Mouse (Mus musculus) neural tube, embryonic 12.5 days (tissue): Measurements from ENCODE around the gene Trio. TPM values are rescaled to one million over a fixed set of nuclear protein-coding genes. Genes with fewer than 3 reads are reported as not detected.

Experiments used
- ATAC-seq: fragments of 200-750 bp; cut with Nextera tagmentation; 2 replicates; pipeline ENCODE4 v1.8.0; 2017; ENCODE audit warnings: low read depth, mild to moderate bottlenecking, moderate TSS enrichment, moderate library complexity; ENCODE audit not compliant: low FRiP score
- H3K27ac ChIP-seq: fragments of 300-500 bp; sonication (generic); 2 replicates; pipeline ENCODE4 v1.5.1; 2016
- H3K27me3 ChIP-seq: fragments of 300-500 bp; sonication (generic); replicated peaks from 2 replicates; pipeline ENCODE4 v1.6.1; 2016; ENCODE audit warnings: mild to moderate bottlenecking
- H3K36me3 ChIP-seq: fragments of 300-500 bp; sonication (generic); 2 replicates; pipeline ENCODE4 v1.6.1; 2016; ENCODE audit warnings: mild to moderate bottlenecking
- H3K4me1 ChIP-seq: fragments of 300-500 bp; sonication (generic); 2 replicates; pipeline ENCODE4 v1.6.1; 2016
- H3K4me2 ChIP-seq: fragments of 300-500 bp; sonication (generic); replicated peaks from 2 replicates; pipeline ENCODE4 v1.6.1; 2016; ENCODE audit warnings: mild to moderate bottlenecking
- H3K4me3 ChIP-seq: fragments of 300-500 bp; sonication (generic); 2 replicates; pipeline ENCODE4 v1.5.1; 2016
- H3K9ac ChIP-seq: fragments of 300-500 bp; sonication (generic); 2 replicates; pipeline ENCODE4 v1.6.1; 2016; ENCODE audit warnings: mild to moderate bottlenecking
- H3K9me3 ChIP-seq: fragments of 300-500 bp; sonication (generic); 2 replicates; pipeline ENCODE4 v1.6.1; 2016; ENCODE audit warnings: mild to moderate bottlenecking
- WGBS: fragments of 180-500 bp; shearing (Covaris S2); methylation state at CpG from one replicate; pipeline ENCODE4 v1.1.7; 2016; 5-methylcytosine and 5-hydroxymethylcytosine counted together
- polyA plus RNA-seq: library from polyadenylated mRNA; unstranded; fragments of >200 nt; fragmentation: Nextera tagmentation; extraction: Ambion mirVana; gene quantifications from 2 replicates; pipeline ENCODE4 v1.2.1, GENCODE M21; 2016

Trio gene
- polyA plus RNA-seq, 1 experiment from 2014 or later: 38.1 TPM

- Histone ChIP-seq H3K4me2 (no peak overlapping the region), H3K27me3 (no peaks in the 10 kb centered on the region), H3K4me1 (peaks cover 50% of the 10 kb centered on the region), H3K27ac (no peak overlapping the region), H3K9ac (no peak overlapping the region), H3K9me3 (no peaks in the 10 kb centered on the region), H3K4me3 (no peak overlapping the region), H3K36me3 (no peaks in the 10 kb centered on the region; the same call in 1 of the 2 replicates)
- WGBS: 56% methylated on average over 11 of the region's 11 CpGs
- no peak for ATAC-seq
Measured at GRCm38 (mm10) chr15:27955614-27956013, 70.0 kb downstream of the Trio start.

GRCm38 (mm10) chr15:27954356-27954755, 71.3 kb downstream of the Trio start:
- H3K27me3 ChIP-seq: no peaks in the 10 kb centered on the region
- H3K9me3 ChIP-seq: no peaks in the 10 kb centered on the region
- no peak overlapping the region for H3K9ac ChIP-seq
- H3K4me2 ChIP-seq: no peak overlapping the region
- H3K4me3 ChIP-seq: no peak overlapping the region
- H3K36me3 ChIP-seq: no peaks in the 10 kb centered on the region; the same call in 1 of the 2 replicates
- H3K27ac ChIP-seq: no peak overlapping the region
- no peak for ATAC-seq
- H3K4me1 ChIP-seq: peaks cover 38% of the 10 kb centered on the region
- WGBS: 88% methylated on average over 5 of the region's 5 CpGs

- H3K9me3 ChIP-seq: no peaks in the 10 kb centered on the region
- no peak for ATAC-seq
- H3K4me2 ChIP-seq: no peak overlapping the region
- H3K4me3 ChIP-seq: no peak overlapping the region
- no peak overlapping the region for H3K9ac ChIP-seq
- H3K27me3 ChIP-seq: no peaks in the 10 kb centered on the region
- no peak overlapping the region for H3K27ac ChIP-seq
- peaks cover 35% of the 10 kb centered on the region for H3K4me1 ChIP-seq
- no peaks in the 10 kb centered on the region; the same call in 1 of the 2 replicates for H3K36me3 ChIP-seq
- 77% methylated on average over 3 of the region's 3 CpGs for WGBS
Measured at GRCm38 (mm10) chr15:27953570-27953969, 72.1 kb downstream of the Trio start.

- no peaks in the 10 kb centered on the region for H3K9me3 ChIP-seq
- no peak overlapping the region for H3K9ac ChIP-seq
- H3K4me3 ChIP-seq: no peak overlapping the region
- no peak for ATAC-seq
- H3K36me3 ChIP-seq: no peaks in the 10 kb centered on the region
- no peaks in the 10 kb centered on the region for H3K27me3 ChIP-seq
- peaks cover 21% of the 10 kb centered on the region for H3K4me1 ChIP-seq
- no peak overlapping the region for H3K4me2 ChIP-seq
- no peak overlapping the region for H3K27ac ChIP-seq
- WGBS: 93% methylated on average over 7 of the region's 7 CpGs
Measured at GRCm38 (mm10) chr15:27951195-27951594, 74.5 kb downstream of the Trio start.

- Histone ChIP-seq H3K9me3 (no peaks in the 10 kb centered on the region), H3K4me2 (no peak overlapping the region), H3K9ac (no peak overlapping the region), H3K36me3 (no peaks in the 10 kb centered on the region), H3K4me3 (no peak overlapping the region), H3K4me1 (peaks cover 18% of the 10 kb centered on the region), H3K27me3 (no peaks in the 10 kb centered on the region), H3K27ac (no peak overlapping the region)
- 92% methylated on average over 9 of the region's 9 CpGs for WGBS
- no peak for ATAC-seq
Measured at GRCm38 (mm10) chr15:27949196-27949595, 76.5 kb downstream of the Trio start.

- H3K36me3 ChIP-seq: no peaks in the 10 kb centered on the region
- no peak overlapping the region for H3K4me3 ChIP-seq
- peaks cover 22% of the 10 kb centered on the region for H3K4me1 ChIP-seq
- H3K9me3 ChIP-seq: no peaks in the 10 kb centered on the region
- no peak overlapping the region for H3K4me2 ChIP-seq
- ATAC-seq: no peak
- H3K27me3 ChIP-seq: no peaks in the 10 kb centered on the region
- WGBS: 93% methylated on average over 3 of the region's 3 CpGs
- no peak overlapping the region for H3K9ac ChIP-seq
- H3K27ac ChIP-seq: no peak overlapping the region
Measured at GRCm38 (mm10) chr15:27947880-27948279, 77.8 kb downstream of the Trio start.

- H3K36me3 ChIP-seq: no peaks in the 10 kb centered on the region
- H3K9me3 ChIP-seq: no peaks in the 10 kb centered on the region
- ATAC-seq: no peak
- H3K9ac ChIP-seq: no peak overlapping the region
- no peak overlapping the region for H3K27ac ChIP-seq
- peaks cover 39% of the 10 kb centered on the region for H3K4me1 ChIP-seq
- H3K27me3 ChIP-seq: no peaks in the 10 kb centered on the region
- H3K4me2 ChIP-seq: no peak overlapping the region
- WGBS: 81% methylated on average over 9 of the region's 9 CpGs
- no peak overlapping the region for H3K4me3 ChIP-seq
Measured at GRCm38 (mm10) chr15:27945570-27945969, 80.1 kb downstream of the Trio start.

GRCm38 (mm10) chr15:27944898-27945297, 80.8 kb downstream of the Trio start:
- Histone ChIP-seq H3K4me3 (no peak overlapping the region), H3K4me2 (no peak overlapping the region), H3K27me3 (no peaks in the 10 kb centered on the region), H3K9ac (no peak overlapping the region), H3K36me3 (no peaks in the 10 kb centered on the region), H3K27ac (no peak overlapping the region), H3K4me1 (peaks cover 40% of the 10 kb centered on the region), H3K9me3 (no peaks in the 10 kb centered on the region)
- WGBS: 90% methylated on average over 11 of the region's 11 CpGs
- ATAC-seq: no peak

GRCm38 (mm10) chr15:27943486-27944195, 82.0 kb downstream of the Trio start:
- peaks cover 47% of the 10 kb centered on the region for H3K4me1 ChIP-seq
- H3K27me3 ChIP-seq: no peaks in the 10 kb centered on the region
- WGBS: 42% methylated on average over 18 of the region's 18 CpGs
- no peak overlapping the region for H3K27ac ChIP-seq
- no peak overlapping the region for H3K4me3 ChIP-seq
- no peaks in the 10 kb centered on the region for H3K9me3 ChIP-seq
- H3K4me2 ChIP-seq: no peak overlapping the region
- no peak overlapping the region for H3K9ac ChIP-seq
- H3K36me3 ChIP-seq: no peaks in the 10 kb centered on the region
- peak; percentile 49 for ATAC-seq

- peaks cover 61% of the 10 kb centered on the region for H3K4me1 ChIP-seq
- H3K36me3 ChIP-seq: no peaks in the 10 kb centered on the region
- no peak overlapping the region for H3K27ac ChIP-seq
- no peaks in the 10 kb centered on the region for H3K27me3 ChIP-seq
- no peaks in the 10 kb centered on the region for H3K9me3 ChIP-seq
- H3K9ac ChIP-seq: no peak overlapping the region
- no peak for ATAC-seq
- no peak overlapping the region for H3K4me3 ChIP-seq
- H3K4me2 ChIP-seq: no peak overlapping the region
- 82% methylated on average over 11 of the region's 11 CpGs for WGBS
Measured at GRCm38 (mm10) chr15:27942148-27942847, 83.3 kb downstream of the Trio start.

- no peaks in the 10 kb centered on the region for H3K36me3 ChIP-seq
- H3K9me3 ChIP-seq: no peaks in the 10 kb centered on the region
- no peak overlapping the region for H3K9ac ChIP-seq
- ATAC-seq: no peak
- H3K4me1 ChIP-seq: peaks cover 69% of the 10 kb centered on the region
- no peak overlapping the region for H3K27ac ChIP-seq
- H3K4me2 ChIP-seq: no peak overlapping the region
- H3K4me3 ChIP-seq: no peak overlapping the region
- H3K27me3 ChIP-seq: no peaks in the 10 kb centered on the region
- WGBS: 74% methylated on average over 8 of the region's 8 CpGs
Measured at GRCm38 (mm10) chr15:27941441-27941840, 84.2 kb downstream of the Trio start.

- H3K4me3 ChIP-seq: no peak overlapping the region
- H3K27ac ChIP-seq: no peak overlapping the region
- H3K4me2 ChIP-seq: no peak overlapping the region
- H3K27me3 ChIP-seq: no peaks in the 10 kb centered on the region
- H3K36me3 ChIP-seq: no peaks in the 10 kb centered on the region
- H3K9me3 ChIP-seq: no peaks in the 10 kb centered on the region
- H3K9ac ChIP-seq: no peak overlapping the region
- ATAC-seq: no peak
- peaks cover 73% of the 10 kb centered on the region for H3K4me1 ChIP-seq
- 73% methylated on average over 8 of the region's 8 CpGs for WGBS
Measured at GRCm38 (mm10) chr15:27941020-27941419, 84.6 kb downstream of the Trio start.

GRCm38 (mm10) chr15:27940032-27940431, 85.6 kb downstream of the Trio start:
- Histone ChIP-seq H3K9me3 (no peaks in the 10 kb centered on the region), H3K4me2 (no peak overlapping the region), H3K9ac (no peak overlapping the region), H3K27ac (no peak overlapping the region), H3K27me3 (no peaks in the 10 kb centered on the region), H3K36me3 (no peaks in the 10 kb centered on the region), H3K4me3 (no peak overlapping the region), H3K4me1 (peaks cover 75% of the 10 kb centered on the region)
- 84% methylated on average over 4 of the region's 4 CpGs for WGBS
- ATAC-seq: no peak
